Mouse (Mus musculus) embryonic facial prominence, embryonic 11.5 days (tissue): ENCODE measurements at regions not wholly inside any gene's neighbourhood (a gene's known extent, or its start where the extent isn't known, plus 50 kb on each side); places are given as distances from the start of the nearest gene placed in this dataset.

Experiments used
- ATAC-seq: fragments of 200-750 bp; cut with Nextera tagmentation; replicated peaks from 2 replicates; pipeline ENCODE4 v1.8.0; 2017; ENCODE audit warnings: low read depth; ENCODE audit not compliant: insufficient number of reproducible peaks, low FRiP score, low TSS enrichment
- DNase-seq: peaks from one replicate; pipeline ENCODE4 v3.0.0-alpha.2; 2015; ENCODE audit warnings: low spot score
- H3K27ac ChIP-seq: fragments of 300-500 bp; sonication (generic); replicated peaks from 2 replicates; pipeline ENCODE4 v1.5.1; 2014; ENCODE audit warnings: mild to moderate bottlenecking, low read depth, low read length, control low read depth
- H3K27me3 ChIP-seq: fragments of 300-500 bp; sonication (generic); 2 replicates; pipeline ENCODE4 v1.6.1; 2014; ENCODE audit warnings: mild to moderate bottlenecking, low read length, moderate library complexity, mixed read lengths; ENCODE audit not compliant: control insufficient read depth, insufficient read depth
- H3K36me3 ChIP-seq: fragments of 300-500 bp; sonication (generic); replicated peaks from 2 replicates; pipeline ENCODE4 v1.6.1; 2014; ENCODE audit warnings: low read depth, mild to moderate bottlenecking, low read length, moderate library complexity, mixed read lengths; ENCODE audit not compliant: control insufficient read depth, insufficient read depth
- H3K4me1 ChIP-seq: fragments of 300-500 bp; sonication (generic); 2 replicates; pipeline ENCODE4 v1.6.1; 2014; ENCODE audit warnings: low read length, mixed read lengths; ENCODE audit not compliant: control insufficient read depth, insufficient read depth
- H3K4me2 ChIP-seq: fragments of 300-500 bp; sonication (generic); 2 replicates; pipeline ENCODE4 v1.6.1; 2014; ENCODE audit warnings: low read depth, mild to moderate bottlenecking, control low read depth, low read length, moderate library complexity
- H3K4me3 ChIP-seq: fragments of 300-500 bp; sonication (generic); 2 replicates; pipeline ENCODE4 v1.5.1; 2014; ENCODE audit warnings: low read depth, low read length, control low read depth
- H3K9ac ChIP-seq: fragments of 300-500 bp; sonication (generic); replicated peaks from 2 replicates; pipeline ENCODE4 v1.6.1; 2014; ENCODE audit warnings: mild to moderate bottlenecking, control low read depth, low read length
- H3K9me3 ChIP-seq: fragments of 300-500 bp; sonication (generic); replicated peaks from 2 replicates; pipeline ENCODE4 v1.6.1; 2016; ENCODE audit warnings: mild to moderate bottlenecking, low read length, inconsistent platforms, mixed read lengths; ENCODE audit not compliant: control insufficient read depth
- WGBS: fragments of 180-500 bp; shearing (Covaris S2); extraction: QIAGEN DNeasy Blood & Tissue Kit; methylation state at CpG from one replicate; pipeline ENCODE4 v1.1.7; 2014; 5-methylcytosine and 5-hydroxymethylcytosine counted together

DNA sequence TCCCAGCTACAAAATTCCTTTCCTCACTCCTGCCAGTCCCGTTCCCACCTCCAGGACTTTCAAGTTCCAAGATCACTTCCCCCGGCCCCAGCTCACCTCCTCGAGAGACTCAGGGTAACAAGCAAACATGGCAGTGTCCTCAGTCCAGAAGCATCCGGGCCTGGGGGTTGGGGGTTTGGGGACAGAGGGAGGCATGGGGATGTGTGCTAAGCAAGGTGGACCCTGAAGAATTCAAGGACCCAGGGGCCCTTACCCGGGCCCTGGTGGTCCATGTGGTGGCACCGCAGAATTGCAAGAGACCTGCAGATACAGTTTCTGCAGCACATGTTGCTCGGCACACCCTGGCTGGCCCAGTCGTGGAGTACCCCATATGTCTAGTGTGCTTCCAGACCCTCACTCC is 269.9 kb upstream of the Ube2e3 start:
- Histone ChIP-seq H3K4me3 (no peak overlapping the region), H3K9ac (no peak overlapping the region), H3K4me2 (no peak overlapping the region), H3K9me3 (no peaks in the 10 kb centered on the region), H3K27ac (no peak overlapping the region), H3K27me3 (no peaks in the 10 kb centered on the region), H3K36me3 (no peaks in the 10 kb centered on the region), H3K4me1 (no peaks in the 10 kb centered on the region)
- WGBS = 84% methylated on average over 8 of the region's 8 CpGs
- DNase-seq (no peak), ATAC-seq (no peak)

DNA sequence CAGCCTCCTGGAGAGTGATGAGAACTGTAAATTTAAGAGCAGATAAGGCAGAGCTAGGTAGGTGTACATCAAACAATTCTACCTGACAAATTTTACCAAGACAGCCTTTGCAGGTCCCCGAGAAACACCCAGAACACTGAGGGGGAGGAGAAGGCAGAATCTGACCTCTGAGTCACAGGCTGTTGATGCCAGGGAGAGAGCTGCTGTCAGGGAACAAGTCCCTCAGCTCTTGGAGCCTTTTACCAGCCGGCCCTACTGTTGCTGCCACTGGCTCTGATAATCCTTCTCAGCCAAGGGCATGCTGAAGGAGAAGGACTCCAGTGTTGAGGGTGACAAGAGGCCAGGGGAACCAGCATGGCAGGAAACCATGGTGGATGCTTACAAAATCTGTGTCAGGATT is 271.7 kb upstream of the Ube2e3 start:
- no peak overlapping the region for H3K27ac ChIP-seq
- no peak for ATAC-seq
- H3K27me3 ChIP-seq = no peaks in the 10 kb centered on the region
- no peak for DNase-seq
- H3K4me1 ChIP-seq = no peaks in the 10 kb centered on the region
- no peaks in the 10 kb centered on the region for H3K36me3 ChIP-seq
- H3K4me3 ChIP-seq = no peak overlapping the region
- H3K9me3 ChIP-seq = no peaks in the 10 kb centered on the region
- no peak overlapping the region for H3K4me2 ChIP-seq
- no peak overlapping the region for H3K9ac ChIP-seq
- 69% methylated on average over 2 of the region's 2 CpGs for WGBS

DNA sequence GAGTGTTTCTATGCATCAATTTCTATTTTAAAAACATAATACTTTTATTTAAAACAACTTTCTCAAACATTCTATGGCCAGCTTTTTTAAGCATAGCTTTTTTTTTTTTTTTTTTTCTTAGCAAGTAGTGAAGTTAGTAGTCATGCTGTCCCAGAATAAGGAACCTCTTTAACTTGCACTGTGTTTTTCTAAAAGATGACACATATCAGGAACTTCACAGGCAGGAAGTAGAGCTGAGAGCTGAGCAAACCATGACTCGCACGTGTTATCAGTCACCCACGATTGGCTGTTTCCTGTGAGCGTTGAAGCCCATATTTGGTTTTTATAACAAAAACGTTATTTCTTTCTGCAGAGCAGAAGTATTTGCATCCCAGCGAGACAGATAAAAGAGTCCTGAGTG is 287.9 kb upstream of the Ube2e3 start:
- Histone ChIP-seq H3K4me2 (no peak overlapping the region), H3K36me3 (no peaks in the 10 kb centered on the region), H3K27me3 (no peaks in the 10 kb centered on the region), H3K4me3 (no peak overlapping the region), H3K27ac (no peak overlapping the region), H3K9me3 (no peaks in the 10 kb centered on the region), H3K9ac (no peak overlapping the region), H3K4me1 (no peaks in the 10 kb centered on the region)
- WGBS = 70% methylated on average over 6 of the region's 6 CpGs
- ATAC-seq = no peak
- DNase-seq = no peak

DNA sequence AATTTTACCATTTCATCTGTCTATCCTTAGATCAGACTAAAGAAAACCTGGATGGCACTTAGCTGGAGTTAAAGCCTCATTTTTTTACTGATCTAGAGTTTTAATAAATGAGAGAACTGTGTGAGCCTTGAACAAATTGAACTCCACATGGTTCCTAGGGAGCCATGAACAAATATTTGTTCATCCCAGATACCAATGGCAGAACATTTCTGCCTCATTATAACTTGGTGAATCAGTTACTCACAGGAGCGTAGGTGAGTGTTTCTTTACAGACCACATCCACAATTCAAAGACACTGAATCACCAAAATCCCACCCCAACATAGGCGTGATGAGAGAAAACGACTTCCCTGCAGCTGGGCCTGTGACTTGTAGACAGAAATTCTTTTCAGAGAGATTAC is 295.4 kb upstream of the Ube2e3 start:
- DNase-seq = no peak
- Histone ChIP-seq H3K36me3 (no peaks in the 10 kb centered on the region), H3K9ac (no peak overlapping the region), H3K27ac (no peak overlapping the region), H3K4me3 (no peak overlapping the region), H3K4me1 (no peaks in the 10 kb centered on the region), H3K4me2 (no peak overlapping the region), H3K27me3 (no peaks in the 10 kb centered on the region), H3K9me3 (no peaks in the 10 kb centered on the region)
- WGBS = 66% methylated on average over 3 of the region's 3 CpGs
- no peak for ATAC-seq

DNA sequence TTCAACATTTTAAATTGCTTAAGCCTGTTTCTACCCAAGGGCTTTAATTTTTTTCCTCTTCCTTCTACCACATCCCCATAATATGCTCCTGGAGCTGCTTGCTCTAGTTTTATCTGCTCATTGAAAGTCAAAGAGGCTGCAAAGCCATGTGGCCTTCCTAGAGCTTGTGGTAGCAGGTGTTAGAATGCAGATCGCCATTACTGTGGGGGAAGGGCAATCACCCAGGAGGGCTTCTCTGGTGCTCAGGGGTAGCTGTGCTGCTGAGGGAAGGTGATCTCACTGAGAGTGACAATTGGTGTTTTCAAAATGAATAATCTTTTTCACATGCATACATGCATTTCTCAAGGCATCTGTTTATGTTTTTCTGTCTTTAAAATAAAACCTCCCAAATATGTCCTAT is 309.8 kb upstream of the Ube2e3 start:
- Histone ChIP-seq H3K36me3 (no peaks in the 10 kb centered on the region), H3K27ac (no peak overlapping the region), H3K4me2 (no peak overlapping the region), H3K4me3 (no peak overlapping the region), H3K4me1 (no peaks in the 10 kb centered on the region), H3K9ac (no peak overlapping the region), H3K9me3 (no peaks in the 10 kb centered on the region), H3K27me3 (no peaks in the 10 kb centered on the region)
- WGBS = 37% methylated on average over 1 of the region's 1 CpGs
- DNase-seq = no peak
- ATAC-seq = no peak

DNA sequence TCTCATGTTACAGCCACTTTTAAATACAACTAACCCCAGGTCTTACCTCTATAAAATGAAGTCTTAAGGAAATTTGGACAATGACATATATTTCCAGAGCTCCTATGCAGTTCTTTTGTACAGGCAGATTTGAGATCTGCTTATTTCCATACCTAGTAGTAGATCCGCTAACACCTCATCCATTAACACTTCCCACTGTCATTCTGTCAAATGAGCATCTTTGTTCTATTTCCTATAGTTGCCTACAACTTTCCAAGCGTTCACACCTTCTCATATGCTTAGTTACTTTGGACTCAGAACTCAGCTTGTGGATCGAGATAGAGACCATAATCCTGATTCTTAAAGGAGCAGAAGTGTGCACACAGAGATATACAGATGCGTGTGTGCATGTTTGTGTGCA is 316.8 kb upstream of the Ube2e3 start:
- WGBS = 90% methylated on average over 4 of the region's 4 CpGs
- no peak overlapping the region for H3K9ac ChIP-seq
- H3K4me2 ChIP-seq = no peak overlapping the region
- H3K4me1 ChIP-seq = no peaks in the 10 kb centered on the region
- no peak overlapping the region for H3K4me3 ChIP-seq
- no peaks in the 10 kb centered on the region for H3K27me3 ChIP-seq
- DNase-seq (no peak), ATAC-seq (no peak)
- H3K27ac ChIP-seq = no peak overlapping the region
- no peaks in the 10 kb centered on the region for H3K9me3 ChIP-seq
- H3K36me3 ChIP-seq = no peaks in the 10 kb centered on the region; the same call in 1 of the 2 replicates

DNA sequence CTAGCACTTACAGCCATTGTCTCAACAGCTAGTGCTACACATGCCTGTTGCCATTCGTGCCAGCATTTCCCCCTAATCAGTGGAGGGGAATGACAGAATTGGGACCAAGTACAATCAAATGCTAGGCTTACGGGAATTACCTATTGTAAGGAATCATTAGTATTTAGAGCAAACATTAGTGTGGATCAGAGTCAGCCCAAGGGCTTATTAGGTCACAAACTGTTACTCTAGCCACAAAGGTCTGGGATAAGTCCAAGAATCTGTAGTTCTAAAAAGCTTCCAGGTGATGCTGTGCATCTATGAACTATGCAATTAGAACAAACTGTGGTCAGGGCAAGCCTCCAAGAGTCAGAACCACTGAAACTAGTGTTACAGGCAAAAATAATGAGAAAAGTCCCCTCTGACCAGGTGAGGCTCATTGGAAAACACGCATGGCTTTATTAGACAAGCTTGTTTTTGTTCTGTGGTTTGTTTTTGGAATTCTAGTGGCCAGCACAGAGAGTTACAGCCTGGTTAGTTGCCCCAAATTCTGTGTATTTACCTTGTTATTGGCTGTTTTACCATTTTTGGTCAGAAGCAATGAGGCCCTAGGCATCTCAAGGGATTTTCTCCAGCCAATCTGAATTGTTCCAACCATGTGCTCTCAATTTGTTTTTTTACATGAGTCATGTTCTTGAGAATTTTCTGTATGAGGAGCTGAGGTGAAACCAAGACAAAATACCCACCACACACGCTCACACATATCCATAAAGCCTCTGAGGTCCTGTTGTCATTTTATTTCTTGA is 319.0 kb upstream of the Ube2e3 start:
- no peak overlapping the region for H3K9ac ChIP-seq
- no peak overlapping the region for H3K4me3 ChIP-seq
- H3K4me1 ChIP-seq = no peaks in the 10 kb centered on the region
- ATAC-seq = no peak
- no peak overlapping the region for H3K4me2 ChIP-seq
- no peaks in the 10 kb centered on the region; the same call in 1 of the 2 replicates for H3K36me3 ChIP-seq
- DNase-seq = no peak
- H3K9me3 ChIP-seq = no peaks in the 10 kb centered on the region
- H3K27me3 ChIP-seq = no peaks in the 10 kb centered on the region
- 74% methylated on average over 4 of the region's 4 CpGs for WGBS
- no peak overlapping the region for H3K27ac ChIP-seq

DNA sequence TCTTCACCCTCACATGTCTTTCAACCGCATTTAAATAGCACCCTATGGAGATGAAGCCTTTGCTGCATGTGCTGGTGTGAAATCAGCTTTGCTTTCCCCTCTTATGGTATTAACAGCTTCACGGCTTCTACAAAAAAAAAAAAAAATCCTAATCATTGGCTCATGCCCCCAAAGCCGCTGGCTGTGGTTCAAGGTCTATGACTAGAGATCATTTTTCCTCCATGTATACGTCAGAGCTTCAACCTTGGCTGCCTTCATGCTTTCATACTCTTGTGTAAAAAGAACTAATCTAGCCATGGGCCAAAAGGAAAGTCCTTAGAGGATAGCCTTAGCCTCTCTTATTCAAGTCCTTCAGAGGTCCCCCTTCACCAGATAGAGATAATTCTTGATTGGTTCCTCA is 320.6 kb upstream of the Ube2e3 start:
- WGBS = 88% methylated on average over 4 of the region's 4 CpGs
- H3K4me2 ChIP-seq = no peak overlapping the region
- no peak for ATAC-seq
- H3K9me3 ChIP-seq = no peaks in the 10 kb centered on the region
- H3K4me1 ChIP-seq = no peaks in the 10 kb centered on the region
- no peaks in the 10 kb centered on the region for H3K27me3 ChIP-seq
- DNase-seq = no peak
- H3K4me3 ChIP-seq = no peak overlapping the region
- no peak overlapping the region for H3K9ac ChIP-seq
- no peak overlapping the region for H3K27ac ChIP-seq
- no peaks in the 10 kb centered on the region; the same call in 1 of the 2 replicates for H3K36me3 ChIP-seq
